Mouse (Mus musculus) E14TG2a.4 (cell line): ENCODE data around the gene 0610012G03Rik.

Experiments
- H3K27me3 ChIP-seq: 2 replicates; pipeline ENCODE4 v1.6.1; 2014; ENCODE audit warnings: low read length, control low read depth; ENCODE audit not compliant: insufficient read depth
- H3K36me3 ChIP-seq: 2 replicates; pipeline ENCODE4 v1.6.1; 2014; ENCODE audit warnings: low read length, control low read depth; ENCODE audit not compliant: insufficient read depth
- H3K4me1 ChIP-seq: replicated peaks from 2 replicates; pipeline ENCODE4 v1.6.1; 2014; ENCODE audit warnings: low read depth, low read length, control low read depth
- H3K4me3 ChIP-seq: replicated peaks from 2 replicates; pipeline ENCODE4 v1.5.1; 2014; ENCODE audit warnings: mild to moderate bottlenecking, low read length
- H3K9me3 ChIP-seq: 2 replicates; pipeline ENCODE4 v1.6.1; 2014; ENCODE audit warnings: low read length, control low read depth
- CTCF ChIP-seq: conservative IDR thresholded peaks from 2 replicates; pipeline ENCODE4 v1.5.1; 2014; ENCODE audit warnings: low read length
- NANOG ChIP-seq: IDR thresholded peaks from 2 replicates; pipeline ENCODE4 v1.6.1; 2014; ENCODE audit warnings: borderline replicate concordance, low read length, mixed read lengths
- POU5F1 ChIP-seq: IDR thresholded peaks from 2 replicates; pipeline ENCODE4 v1.6.1; 2014; ENCODE audit warnings: low read length, borderline replicate concordance

Gene 0610012G03Rik

DNA sequence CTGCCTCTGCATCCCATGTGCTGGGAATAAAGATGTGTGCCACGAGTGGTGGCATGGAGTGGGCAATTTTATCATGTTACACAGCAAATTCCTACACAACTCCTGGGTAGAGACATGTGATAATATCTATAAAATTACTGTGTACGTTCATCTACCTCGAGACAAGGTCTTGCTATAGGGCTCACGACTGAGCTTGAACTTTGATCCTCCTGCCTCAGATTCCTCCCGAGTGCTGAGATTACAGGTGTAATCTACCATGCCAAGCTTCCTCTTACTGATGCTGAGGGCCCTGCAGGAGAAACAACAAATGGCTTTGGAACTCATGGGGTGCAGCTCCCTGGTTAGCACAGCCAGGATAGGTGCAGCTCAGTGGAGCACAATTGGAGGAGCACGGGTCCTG is 23.9 kb downstream of the 0610012G03Rik start:
- TF ChIP-seq NANOG, result no peak
- Histone ChIP-seq H3K4me1 (peaks cover 40% of the 10 kb centered on the region), H3K27me3 (peaks cover 11% of the 10 kb centered on the region), H3K36me3 (no peaks in the 10 kb centered on the region), H3K4me3 (no peak overlapping the region), H3K9me3 (no peaks in the 10 kb centered on the region)

DNA sequence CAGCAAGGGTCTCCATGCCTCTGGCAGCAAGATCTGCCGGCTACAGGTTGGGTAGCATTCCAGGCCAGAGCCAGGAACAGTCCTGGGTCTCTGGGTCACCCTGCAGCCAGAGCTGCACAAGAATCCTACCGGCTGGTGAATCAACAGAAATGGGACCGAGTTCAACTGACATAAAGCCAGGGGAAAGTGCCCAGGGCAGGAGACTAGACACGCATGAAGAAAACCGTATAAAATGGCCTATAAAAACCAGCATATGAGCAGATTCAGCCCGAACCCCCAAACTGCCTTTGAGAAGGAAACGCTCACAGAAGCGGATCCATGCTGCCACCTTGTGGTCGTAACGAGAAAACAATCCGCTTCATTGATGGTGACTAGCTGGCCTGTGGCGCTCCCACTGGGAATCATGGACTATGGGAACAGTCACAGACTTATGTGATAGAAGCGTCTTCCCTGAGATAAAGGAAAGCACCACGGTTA is 30.0 kb downstream of the 0610012G03Rik start:
- Histone ChIP-seq H3K36me3 (no peaks in the 10 kb centered on the region), H3K4me3 (0 out of 2 replicates have a peak overlapping the region, but pooled peaks have one; percentile 46), H3K4me1 (peaks cover 7% of the 10 kb centered on the region), H3K27me3 (peaks cover 13% of the 10 kb centered on the region), H3K9me3 (no peaks in the 10 kb centered on the region)
- peak; percentile 59 for TF ChIP-seq CTCF
- TF ChIP-seq NANOG, result no peak

DNA sequence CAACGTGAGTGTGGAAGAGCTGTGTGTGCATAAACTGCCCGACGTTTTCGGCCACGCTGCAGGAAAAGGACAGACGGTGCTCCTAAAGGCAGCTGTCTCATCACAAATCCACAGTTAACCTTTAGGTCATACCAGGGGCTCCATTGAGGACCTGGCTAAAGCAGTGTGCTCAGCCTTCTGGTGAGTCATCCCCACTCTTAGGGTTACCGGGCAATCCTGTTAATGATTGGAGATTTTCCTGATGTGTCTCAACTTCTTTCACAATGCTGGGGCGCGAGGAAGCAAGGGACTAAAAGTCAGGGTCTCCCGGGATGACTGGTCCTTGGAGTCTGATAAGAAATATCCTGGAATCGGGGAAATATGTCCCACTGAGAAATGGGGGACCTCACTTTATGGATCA is 30.5 kb downstream of the 0610012G03Rik start:
- Histone ChIP-seq H3K9me3 (no peaks in the 10 kb centered on the region), H3K36me3 (no peaks in the 10 kb centered on the region), H3K4me3 (0 out of 2 replicates have a peak overlapping the region, but pooled peaks have one; percentile 46), H3K27me3 (peaks cover 14% of the 10 kb centered on the region), H3K4me1 (peaks cover 7% of the 10 kb centered on the region)
- no peak for TF ChIP-seq NANOG

DNA sequence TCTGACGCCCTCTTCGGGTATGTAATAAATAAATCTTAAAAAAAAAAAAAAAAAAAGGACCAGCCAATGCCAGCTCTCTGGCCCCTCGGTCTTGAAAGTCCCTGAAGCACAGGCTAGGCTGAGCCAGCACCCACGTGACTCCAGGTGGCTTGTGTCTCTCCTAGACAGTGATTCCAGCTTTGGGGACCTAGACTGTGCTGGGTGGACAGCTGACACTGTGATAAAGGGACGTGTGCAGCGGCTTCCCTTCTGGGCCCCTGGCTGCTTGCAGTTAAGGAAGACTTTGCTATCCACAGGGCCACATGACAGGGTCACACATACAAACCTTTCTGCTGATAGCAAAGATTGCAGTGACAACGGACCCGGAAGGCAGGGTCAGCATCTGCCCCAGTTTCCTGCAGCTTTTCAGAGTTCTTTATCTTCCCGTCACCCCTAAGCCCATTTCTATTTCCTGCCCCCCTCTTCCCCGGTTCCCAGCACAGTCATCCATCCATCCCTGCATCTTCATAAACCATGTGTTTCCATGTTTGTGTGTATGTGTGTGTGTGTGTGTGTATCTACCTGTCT is 37.9 kb downstream of the 0610012G03Rik start:
- TF ChIP-seq POU5F1 (no peak), NANOG (no peak), CTCF (no peak)
- H3K4me1 ChIP-seq, result peaks cover 34% of the 10 kb centered on the region
- H3K27me3 ChIP-seq, result peaks cover 24% of the 10 kb centered on the region
- H3K4me3 ChIP-seq, result no peak overlapping the region
- no peaks in the 10 kb centered on the region for H3K9me3 ChIP-seq
- H3K36me3 ChIP-seq, result no peaks in the 10 kb centered on the region

DNA sequence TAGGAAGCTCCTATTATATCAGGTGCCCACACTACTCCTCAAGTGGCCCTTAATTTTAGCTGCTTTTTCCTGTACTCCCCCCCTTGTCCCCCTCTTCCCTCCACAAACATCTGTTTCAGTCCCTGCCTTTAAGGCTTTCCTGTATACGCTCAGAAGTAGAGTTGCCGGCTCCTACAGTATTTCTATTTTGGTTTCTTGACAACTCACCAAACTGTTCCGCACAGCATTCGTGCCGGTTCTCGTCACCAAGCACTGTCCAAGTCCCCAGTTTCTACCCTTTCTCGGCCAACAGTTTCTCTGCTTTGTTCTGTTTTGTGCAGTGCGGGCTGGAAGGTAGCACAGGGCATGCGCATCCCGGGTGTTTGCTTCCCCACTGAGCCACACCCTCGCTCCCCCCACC is 39.3 kb downstream of the 0610012G03Rik start:
- Histone ChIP-seq H3K4me3 (no peak overlapping the region), H3K9me3 (no peaks in the 10 kb centered on the region), H3K27me3 (peaks cover 27% of the 10 kb centered on the region), H3K4me1 (peaks cover 42% of the 10 kb centered on the region), H3K36me3 (no peaks in the 10 kb centered on the region)
- TF ChIP-seq CTCF (no peak), NANOG (no peak), POU5F1 (no peak)

DNA sequence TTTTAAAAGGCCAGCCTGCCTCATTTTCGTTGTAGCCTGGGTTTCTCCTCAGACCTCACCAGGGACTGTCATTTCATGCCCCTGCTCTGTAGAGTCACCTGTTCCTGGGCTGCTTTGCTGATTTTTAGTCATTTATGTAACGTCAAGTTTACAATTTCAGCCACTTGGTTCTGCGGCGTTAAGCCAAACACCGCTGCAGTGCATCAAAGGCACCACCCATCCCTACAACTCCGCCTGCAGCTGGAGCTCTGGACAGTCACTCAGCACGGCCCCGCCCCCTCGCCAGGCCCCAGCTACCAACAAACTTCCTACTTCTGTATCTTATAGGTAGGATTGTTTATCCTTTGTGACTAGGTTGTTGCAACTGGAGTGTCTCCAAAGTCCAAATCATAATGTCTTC is 41.4 kb downstream of the 0610012G03Rik start:
- no peak for TF ChIP-seq POU5F1
- peaks cover 21% of the 10 kb centered on the region for H3K27me3 ChIP-seq
- H3K9me3 ChIP-seq, result no peaks in the 10 kb centered on the region
- H3K4me1 ChIP-seq, result peaks cover 56% of the 10 kb centered on the region
- H3K36me3 ChIP-seq, result no peaks in the 10 kb centered on the region
- peak overlapping the region; percentile 60 for H3K4me3 ChIP-seq

DNA sequence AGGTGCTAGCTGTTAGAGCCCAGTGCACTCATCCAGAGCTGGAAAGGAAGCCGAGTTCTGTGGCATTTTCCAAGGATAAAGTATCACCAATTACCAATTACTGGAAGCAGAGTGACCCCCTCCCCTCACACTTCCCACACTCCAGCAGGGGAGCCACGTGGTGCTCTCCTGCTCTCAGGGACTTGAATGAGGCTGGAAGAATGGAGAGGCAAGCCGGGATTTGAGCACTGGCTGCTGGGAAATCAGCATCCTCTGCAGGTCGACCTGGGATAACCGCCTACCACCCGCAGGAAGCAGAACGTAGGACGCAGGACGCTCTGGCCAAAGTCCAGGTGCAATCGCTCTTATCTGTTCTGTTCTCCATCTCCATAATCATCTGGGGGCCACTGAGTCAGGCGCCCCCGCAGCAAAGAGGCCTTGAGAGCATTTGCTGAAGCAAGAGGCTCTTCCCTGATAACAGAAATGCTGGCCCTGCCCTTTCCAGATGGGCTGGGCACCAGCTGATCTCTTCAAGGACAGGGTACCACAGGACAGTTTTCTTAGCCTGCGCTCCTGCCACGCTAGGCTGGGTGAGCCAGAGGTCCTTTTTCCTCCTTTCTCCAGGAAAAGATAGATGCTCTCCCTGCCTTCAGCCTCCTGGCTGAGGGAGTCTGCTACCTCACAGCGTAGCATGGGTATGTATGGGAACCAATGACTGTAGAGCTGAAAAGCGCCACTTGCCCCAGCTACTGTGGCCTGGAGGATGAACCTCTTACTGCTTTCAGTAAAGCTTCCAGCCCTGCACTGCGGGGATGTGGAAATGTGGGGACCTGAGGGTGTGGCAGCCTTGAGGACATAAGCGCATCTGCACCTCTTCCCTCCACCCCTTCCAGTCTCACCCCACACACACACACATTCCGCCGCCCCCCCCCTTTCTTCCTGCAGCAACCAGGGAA is 42.1 kb downstream of the 0610012G03Rik start:
- Histone ChIP-seq H3K9me3 (no peaks in the 10 kb centered on the region), H3K36me3 (no peaks in the 10 kb centered on the region), H3K27me3 (peaks cover 21% of the 10 kb centered on the region), H3K4me3 (peak overlapping the region; percentile 60), H3K4me1 (peaks cover 64% of the 10 kb centered on the region)
- TF ChIP-seq CTCF (no peak), POU5F1 (no peak), NANOG (no peak)

DNA sequence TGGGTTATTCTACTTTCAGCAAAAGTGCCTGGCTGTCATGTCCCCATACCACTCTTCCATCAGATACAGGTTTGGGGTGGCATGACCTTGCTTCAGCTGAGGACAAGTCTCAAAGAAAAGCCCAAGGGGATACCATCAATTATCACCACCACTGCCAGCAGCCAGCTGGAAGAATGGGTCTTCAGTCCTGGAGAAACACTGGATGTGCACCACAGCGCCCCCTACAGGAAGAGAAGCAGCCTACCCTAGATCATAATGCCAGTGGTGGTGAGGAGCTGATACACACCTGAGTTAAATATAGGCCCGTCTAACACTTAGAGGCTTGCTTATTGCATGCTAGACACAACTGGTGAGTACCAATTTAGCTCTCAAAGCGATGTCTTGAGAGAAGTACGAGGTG is 43.0 kb downstream of the 0610012G03Rik start:
- no peak for TF ChIP-seq NANOG
- TF ChIP-seq CTCF, result peak; percentile 83
- no peaks in the 10 kb centered on the region for H3K36me3 ChIP-seq
- peaks cover 65% of the 10 kb centered on the region for H3K4me1 ChIP-seq
- H3K4me3 ChIP-seq, result no peak overlapping the region
- H3K27me3 ChIP-seq, result peaks cover 21% of the 10 kb centered on the region
- H3K9me3 ChIP-seq, result no peaks in the 10 kb centered on the region

DNA sequence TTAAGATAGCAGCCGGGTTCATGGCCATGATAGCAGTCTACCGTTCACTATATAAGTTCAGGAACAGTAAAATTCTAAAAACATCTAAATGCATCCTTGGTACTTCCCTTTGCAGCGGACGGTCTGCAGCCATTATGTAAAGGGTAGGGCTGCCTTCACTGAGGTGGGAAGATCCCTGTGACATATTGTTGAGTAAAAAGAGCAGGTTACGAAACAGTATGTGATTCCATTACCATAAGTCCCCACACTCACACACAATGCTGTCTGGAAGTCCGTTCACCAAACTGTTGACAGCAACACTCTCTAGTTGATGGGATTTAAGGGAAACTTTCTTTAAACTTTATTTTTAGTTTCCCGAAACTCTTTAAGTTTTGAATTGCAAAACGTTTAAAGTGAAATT is 45.1 kb downstream of the 0610012G03Rik start:
- Histone ChIP-seq H3K27me3 (peaks cover 19% of the 10 kb centered on the region), H3K4me1 (peaks cover 63% of the 10 kb centered on the region), H3K4me3 (no peak overlapping the region), H3K36me3 (no peaks in the 10 kb centered on the region), H3K9me3 (no peaks in the 10 kb centered on the region)
- TF ChIP-seq NANOG, result no peak
